Comparison of ENCODE assay signal across 14 mouse cellular contexts in the genomic region with DNA sequence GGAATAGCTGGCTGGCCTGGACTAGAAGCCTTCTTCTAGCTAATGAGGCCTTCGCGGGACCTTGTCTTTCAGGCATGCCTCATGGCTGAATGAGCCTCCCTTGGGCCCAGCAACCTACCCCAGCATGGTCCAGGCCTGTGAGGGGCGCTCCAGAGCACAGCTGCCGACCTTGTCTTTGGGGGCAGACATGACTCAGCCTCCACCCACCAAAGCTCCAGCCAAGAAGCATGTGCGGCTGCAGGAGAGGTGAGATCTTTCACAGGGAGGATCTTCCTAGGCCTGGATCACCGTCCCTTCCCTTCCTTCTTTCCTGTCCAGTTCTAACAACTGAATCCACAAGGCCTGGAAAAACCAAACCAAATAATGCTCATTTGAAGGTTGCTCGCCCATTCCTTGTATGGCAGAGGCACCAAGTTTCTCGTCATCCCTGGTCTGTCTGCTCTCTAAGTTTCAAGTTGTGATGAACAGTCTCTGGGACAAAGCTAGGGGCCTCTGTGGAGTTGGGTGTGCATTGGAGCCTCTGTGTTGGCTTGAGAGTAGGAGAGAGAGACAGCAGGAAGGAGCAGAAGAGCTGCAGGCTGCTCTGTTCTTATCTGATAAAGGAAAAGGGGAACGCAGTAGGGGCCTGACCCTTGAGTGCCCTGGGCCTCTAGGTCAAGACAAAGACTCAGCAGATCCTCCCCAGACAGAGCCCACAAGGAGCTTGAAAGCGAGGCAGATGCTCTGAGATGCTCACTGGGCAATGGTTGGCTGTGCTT. TPM values are rescaled to one million over a fixed set of nuclear protein-coding genes. Genes with fewer than 3 reads are reported as not detected.
DNase-seq lines count a peak whose midpoint lies in the region; ATAC-seq lines count a peak whose summit lies in the region.
"Had no signal": no experiment of that assay in that cellular context is flagged by ENCODE, and none has a peak within 500 bp of the region (broad histone marks: within the 10 kb centered on the region; RNA-seq: fewer than 3 reads in every experiment).

No protein-coding gene starts in this region.

- no peaks in the 10 kb centered on the region for H3K9me3 ChIP-seq in liver, embryonic 15.5 days (replicated peaks)
- H3K9me3 ChIP-seq: hindbrain, embryonic 10.5 days had no signal

- peaks cover 50% of the 10 kb centered on the region for H3K4me1 ChIP-seq in liver, embryonic 15.5 days (replicated peaks)

- intact Hi-C loops in left cerebral cortex, postnatal 4 days (cut with DNase I): no loop called here

- H3K36me3 ChIP-seq in liver, embryonic 15.5 days (replicated peaks): no peaks in the 10 kb centered on the region
- H3K36me3 ChIP-seq: hindbrain, embryonic 10.5 days had no signal

- ATAC-seq in liver, embryonic 15.5 days (ENCODE audit: insufficient read depth): no peak; the same call in 1 of the 2 replicates
- no peak for ATAC-seq in erythroid progenitor cell, adult 5-6 weeks (replicated peaks; ENCODE audit: low FRiP score, poor library complexity, severe bottlenecking)
- ATAC-seq: forebrain, embryonic 16.5 days had no signal

- peak overlapping the region; percentile 41 for H3K4me3 ChIP-seq in liver, embryonic 15.5 days (replicated peaks)
- H3K4me3 ChIP-seq: hindbrain, embryonic 10.5 days had no signal

- peaks cover 9% of the 10 kb centered on the region for H3K27me3 ChIP-seq in liver, embryonic 15.5 days

- H3K9ac ChIP-seq in liver, embryonic 15.5 days: 0 out of 2 replicates have a peak overlapping the region, but pooled peaks have one; percentile 33

- peak overlapping the region; percentile 61 for H3K4me2 ChIP-seq in liver, embryonic 15.5 days

- WGBS in liver, embryonic 15.5 days (ENCODE audit: insufficient replicate concordance): 23% methylated on average over 10 of the region's 10 CpGs

- H3K27ac ChIP-seq in liver, embryonic 15.5 days (replicated peaks): peak overlapping the region; percentile 75
- H3K27ac ChIP-seq: hindbrain, embryonic 10.5 days had no signal

- DNase-seq in B cell, adult 2 months: peak; percentile 33 to 34
- DNase-seq in MEL-GATA-1-ER (ENCODE audit: extremely low read depth, low read depth): peak; percentile 46
- DNase-seq in thymus, adult 18-20 months: peak; percentile 50 to 70
- no peak for DNase-seq in left cerebral cortex, postnatal 4 days
- no peak for DNase-seq in embryo, embryonic 10 days (ENCODE audit: low spot score)
- DNase-seq: cerebellum, postnatal 25 days; heart, adult 18-20 months; kidney, adult 11 months; lung, postnatal 10 days; right cerebral cortex, postnatal 14 days had no signal

RNA-seq across cellular contexts. Expression of gene Ptpn7, which starts 1.4 kb away (rescaled TPM):
- polyA plus RNA-seq in liver, embryonic 15.5 days (2015; fragmentation: Nextera tagmentation; extraction: Ambion mirVana): 10.7 and 10.9 TPM in 2 replicates
- total RNA-seq in left cerebral cortex, postnatal 4 days (2021): under 1 TPM; 0.10 to 0.24 TPM
- total RNA-seq in erythroid progenitor cell, adult 5-6 weeks (2015; ENCODE audit: low replicate concordance): 8.3 and 12.2 TPM in 2 replicates
- 10.8 and 11.9 TPM in 2 replicates for total RNA-seq in erythroid progenitor cell, adult 5-6 weeks (2017; ENCODE audit: low replicate concordance)

RNA-seq across cellular contexts. Expression of gene Arl8a, which starts 12.8 kb away (rescaled TPM):
- polyA plus RNA-seq in liver, embryonic 15.5 days (2015; fragmentation: Nextera tagmentation; extraction: Ambion mirVana): 11.2 and 12.4 TPM in 2 replicates
- 100 to 1,000 TPM; 508 to 512 TPM for total RNA-seq in left cerebral cortex, postnatal 4 days (2021)
- 19.3 and 21.3 TPM in 2 replicates for total RNA-seq in erythroid progenitor cell, adult 5-6 weeks (2015; ENCODE audit: low replicate concordance)
- 12.3 and 17.8 TPM in 2 replicates for total RNA-seq in erythroid progenitor cell, adult 5-6 weeks (2017; ENCODE audit: low replicate concordance)

RNA-seq across cellular contexts. Expression of gene Lgr6, which starts 28.8 kb away (rescaled TPM):
- 0.18 and 0.25 TPM in 2 replicates for polyA plus RNA-seq in liver, embryonic 15.5 days (2015; fragmentation: Nextera tagmentation; extraction: Ambion mirVana)
- total RNA-seq in left cerebral cortex, postnatal 4 days (2021): 1 to 10 TPM; 1.6 to 2.3 TPM
- not detected in 2 replicates for total RNA-seq in erythroid progenitor cell, adult 5-6 weeks (2015; ENCODE audit: low replicate concordance)
- total RNA-seq in erythroid progenitor cell, adult 5-6 weeks (2017; ENCODE audit: low replicate concordance): not detected in 2 replicates

RNA-seq across cellular contexts. Expression of gene Gpr37l1, which starts 33.6 kb away (rescaled TPM):
- not detected in 2 replicates for polyA plus RNA-seq in liver, embryonic 15.5 days (2015; fragmentation: Nextera tagmentation; extraction: Ambion mirVana)
- total RNA-seq in left cerebral cortex, postnatal 4 days (2021): 10 to 100 TPM; 15.8 to 18.8 TPM
- total RNA-seq in erythroid progenitor cell, adult 5-6 weeks (2015; ENCODE audit: low replicate concordance): not detected in 2 replicates
- total RNA-seq in erythroid progenitor cell, adult 5-6 weeks (2017; ENCODE audit: low replicate concordance): not detected in 2 replicates
- polyA plus RNA-seq: hindbrain, embryonic 10.5 days had no signal

Comparison
In these comparisons a context has a peak if more than half of its experiments do, and no peak if none do; other contexts are left out.
1. DNase-seq: peak in B cell, adult 2 months (2 of 2), MEL-GATA-1-ER (single experiment) and thymus, adult 18-20 months (2 of 2); none in left cerebral cortex, postnatal 4 days (single experiment) and embryo, embryonic 10 days (single experiment).
2. RNA of gene Ptpn7, which starts 1.4 kb away (total RNA-seq): 8.3 to 12.2 TPM in erythroid progenitor cell, adult 5-6 weeks; 0.10 to 0.24 TPM in left cerebral cortex, postnatal 4 days; every median in the first group is over 4 times any median in the second.
3. RNA of gene Arl8a, which starts 12.8 kb away (total RNA-seq): 508 to 512 TPM in left cerebral cortex, postnatal 4 days; 12.3 to 21.3 TPM in erythroid progenitor cell, adult 5-6 weeks; every median in the first group is over 10 times any median in the second.